Mouse (Mus musculus): Measurements from ENCODE around the gene Adamts9.

Gene Adamts9

GRCm38 (mm10) chr6:92860285-92860912, 82.9 kb downstream of the Adamts9 start:
- no peak for DNase-seq (ENCODE audit: low read depth)

GRCm38 (mm10) chr6:92858721-92859510, 84.4 kb downstream of the Adamts9 start:
- DNase-seq (ENCODE audit: low read depth), result no peak

- no peak for DNase-seq (ENCODE audit: low read depth)
Observed at GRCm38 (mm10) chr6:92857761-92858160, 85.5 kb downstream of the Adamts9 start.

- no peak for DNase-seq (ENCODE audit: low read depth)
Observed at GRCm38 (mm10) chr6:92854873-92855272, 88.4 kb downstream of the Adamts9 start.

- peak; percentile 36 for DNase-seq (ENCODE audit: low read depth)
Observed at GRCm38 (mm10) chr6:92850250-92850649, 93.0 kb downstream of the Adamts9 start.

GRCm38 (mm10) chr6:92849208-92849607, 94.1 kb downstream of the Adamts9 start:
- DNase-seq (ENCODE audit: low read depth), result no peak

- no peak for DNase-seq (ENCODE audit: low read depth)
Observed at GRCm38 (mm10) chr6:92846614-92847013, 96.7 kb downstream of the Adamts9 start.

- DNase-seq (ENCODE audit: low read depth), result no peak
Observed at GRCm38 (mm10) chr6:92845898-92846297, 97.4 kb downstream of the Adamts9 start.

- DNase-seq (ENCODE audit: low read depth), result no peak
Observed at GRCm38 (mm10) chr6:92843474-92843873, 99.8 kb downstream of the Adamts9 start.

GRCm38 (mm10) chr6:92842000-92842399, 101.3 kb downstream of the Adamts9 start:
- no peak for DNase-seq (ENCODE audit: low read depth)

- no peak for DNase-seq (ENCODE audit: low read depth)
Observed at GRCm38 (mm10) chr6:92831106-92831505, 112.2 kb downstream of the Adamts9 start.

- DNase-seq (ENCODE audit: low read depth), result no peak
Observed at GRCm38 (mm10) chr6:92829148-92829547, 114.1 kb downstream of the Adamts9 start.

GRCm38 (mm10) chr6:92827360-92827759, 115.9 kb downstream of the Adamts9 start:
- DNase-seq (ENCODE audit: low read depth), result peak; percentile 56

- DNase-seq (ENCODE audit: low read depth), result no peak
Observed at GRCm38 (mm10) chr6:92826561-92826960, 116.7 kb downstream of the Adamts9 start.

GRCm38 (mm10) chr6:92823991-92824390, 119.3 kb downstream of the Adamts9 start:
- no peak for DNase-seq (ENCODE audit: low read depth)

GRCm38 (mm10) chr6:92822006-92822405, 121.3 kb downstream of the Adamts9 start:
- no peak for DNase-seq (ENCODE audit: low read depth)

GRCm38 (mm10) chr6:92821606-92822005, 121.7 kb downstream of the Adamts9 start:
- DNase-seq (ENCODE audit: low read depth), result no peak

GRCm38 (mm10) chr6:92817661-92818060, 125.6 kb downstream of the Adamts9 start:
- DNase-seq (ENCODE audit: low read depth), result no peak

- DNase-seq (ENCODE audit: low read depth), result no peak
Observed at GRCm38 (mm10) chr6:92816311-92816751, 127.0 kb downstream of the Adamts9 start, which contains the start of gene A730049H05Rik. A730049H05Rik (plus strand) TSS chr6:92816478.

- no peak for DNase-seq (ENCODE audit: low read depth)
Observed at GRCm38 (mm10) chr6:92812702-92813370, 130.5 kb downstream of the Adamts9 start.

- DNase-seq (ENCODE audit: low read depth), result no peak
Observed at GRCm38 (mm10) chr6:92811566-92811965, 131.7 kb downstream of the Adamts9 start.

- no peak for DNase-seq (ENCODE audit: low read depth)
Observed at GRCm38 (mm10) chr6:92810628-92811027, 132.7 kb downstream of the Adamts9 start.

- no peak for DNase-seq (ENCODE audit: low read depth)
Observed at GRCm38 (mm10) chr6:92809818-92810217, 133.5 kb downstream of the Adamts9 start.
